Mouse (Mus musculus) megakaryocyte, adult 5-6 weeks (primary cell): ENCODE measurements around the gene Foxc1. TPM values are rescaled to one million over a fixed set of nuclear protein-coding genes. Genes with fewer than 3 reads are reported as not detected.
A peak's percentile ranks its signal among the peaks of the same experiment; 100 is the strongest.

Source experiments
- ATAC-seq: 2 replicates; pipeline ENCODE4 v1.8.0; 2016; ENCODE audit warnings: mild to moderate bottlenecking, inconsistent platforms; ENCODE audit not compliant: poor library complexity, severe bottlenecking
- total RNA-seq, 2 experiments: library from RNA; stranded (forward) in 1 of 2; stranded (reverse) in 1 of 2; fragments of 153-499, 151-499 nt in 1 of 2; fragments of 221-1000, 200-1000 nt in 1 of 2; gene quantifications; 2 replicates each; pipeline versions ENCODE4 v1.2.3 to v1.2.4; 2015 to 2017

The Foxc1 gene
- total RNA-seq, 2 experiments from 2014 or later, result 0.07 to 0.18 TPM

- no peak for ATAC-seq
Observed at GRCm38 (mm10) chr13:31805831-31806427, 504 bp upstream of the Foxc1 start.

GRCm38 (mm10) chr13:31806890-31807735 is 680 bp downstream of the Foxc1 start:
- ATAC-seq, result no peak

- ATAC-seq, result no peak
Observed at GRCm38 (mm10) chr13:31807736-31808115, 1.3 kb downstream of the Foxc1 start.

GRCm38 (mm10) chr13:31808116-31808803 is 1.8 kb downstream of the Foxc1 start:
- 0 out of 2 replicates have a peak, but pooled peaks have one; percentile 14 for ATAC-seq

GRCm38 (mm10) chr13:31808804-31809420 is 2.5 kb downstream of the Foxc1 start:
- ATAC-seq, result no peak

GRCm38 (mm10) chr13:31809701-31810100 is 3.3 kb downstream of the Foxc1 start:
- no peak for ATAC-seq

GRCm38 (mm10) chr13:31810375-31810692 is 3.9 kb downstream of the Foxc1 start:
- ATAC-seq, result no peak

GRCm38 (mm10) chr13:31810693-31811541 is 4.5 kb downstream of the Foxc1 start:
- no peak for ATAC-seq

- no peak for ATAC-seq
Observed at GRCm38 (mm10) chr13:31811542-31812021, 5.1 kb downstream of the Foxc1 start.

GRCm38 (mm10) chr13:31812701-31813100 is 6.3 kb downstream of the Foxc1 start:
- ATAC-seq, result no peak

GRCm38 (mm10) chr13:31815383-31816003 is 9.1 kb downstream of the Foxc1 start:
- no peak for ATAC-seq

GRCm38 (mm10) chr13:31818337-31818736 is 11.9 kb downstream of the Foxc1 start:
- ATAC-seq, result no peak

GRCm38 (mm10) chr13:31819664-31820405 is 13.4 kb downstream of the Foxc1 start:
- ATAC-seq, result no peak

GRCm38 (mm10) chr13:31820587-31821017 is 14.2 kb downstream of the Foxc1 start:
- ATAC-seq, result peak; percentile 52; the same call in 1 of the 2 replicates

GRCm38 (mm10) chr13:31821050-31821449 is 14.6 kb downstream of the Foxc1 start:
- no peak for ATAC-seq

GRCm38 (mm10) chr13:31823316-31823715 is 16.9 kb downstream of the Foxc1 start:
- ATAC-seq, result no peak

- ATAC-seq, result no peak
Observed at GRCm38 (mm10) chr13:31825180-31825579, 18.7 kb downstream of the Foxc1 start.

- ATAC-seq, result no peak
Observed at GRCm38 (mm10) chr13:31827160-31827559, 20.7 kb downstream of the Foxc1 start.

- ATAC-seq, result no peak
Observed at GRCm38 (mm10) chr13:31827820-31828332, 21.4 kb downstream of the Foxc1 start.
